Mouse (Mus musculus) bone marrow, adult 2 months (tissue): ENCODE data around the gene Pcsk5.

Experiments
- CTCF ChIP-seq: fragments of 200-500 bp; IDR thresholded peaks from 2 replicates; pipeline ENCODE4 v1.5.1; 2011; ENCODE audit warnings: low read length, control low read depth; ENCODE audit not compliant: control insufficient read depth, insufficient read depth
- POLR2A ChIP-seq: fragments of 200-500 bp; IDR thresholded peaks from 2 replicates; pipeline ENCODE4 v1.6.1; 2011; ENCODE audit warnings: low read depth, mild to moderate bottlenecking, control low read depth, low read length, borderline replicate concordance; ENCODE audit not compliant: control insufficient read depth

- TF ChIP-seq POLR2A (no peak), CTCF (no peak)
Measured at GRCm38 (mm10) chr19:17784401-17785192, 52.8 kb downstream of the Pcsk5 start.
